Mouse (Mus musculus): ENCODE data around the gene Vps8. TPM values are rescaled to one million over a fixed set of nuclear protein-coding genes. Genes with fewer than 3 reads are reported as not detected.

Vps8 gene
- polyA plus RNA-seq, 1 experiment = 19.4 TPM

GRCm38 (mm10) chr16:21643621-21644041, 220.7 kb downstream of the Vps8 start:
- Histone ChIP-seq H3K4me3 (no peak overlapping the region), H3K4me2 (ENCODE audit: low read depth) (no peak overlapping the region), H3K27me3 (ENCODE audit: control insufficient read depth, insufficient read depth, insufficient read length) (no peaks in the 10 kb centered on the region), H3K79me2 (ENCODE audit: control insufficient read depth, insufficient read depth) (no peaks in the 10 kb centered on the region), H3K36me3 (ENCODE audit: control insufficient read depth, insufficient read depth) (peaks cover 3% of the 10 kb centered on the region), H3ac (ENCODE audit: control insufficient read depth, insufficient read length) (no peak overlapping the region)
- no peak for TF ChIP-seq POLR2AphosphoS2 (IDR thresholded peaks at IDR 0.05; ENCODE audit: insufficient read length, low read depth)
- no peak for TF ChIP-seq REST (IDR thresholded peaks at IDR 0.05; ENCODE audit: insufficient read depth, insufficient read length)
- no peak for TF ChIP-seq POLR2A (IDR thresholded peaks at IDR 0.05; ENCODE audit: insufficient read length, low read depth)
- no peak for TF ChIP-seq MYOD1 (IDR thresholded peaks at IDR 0.05; ENCODE audit: control insufficient read depth in 1 of 3, insufficient read length in 2 of 3, low read depth in 2 of 3)
- TF ChIP-seq MYOG (IDR thresholded peaks at IDR 0.05; ENCODE audit: control insufficient read depth in 1 of 3, insufficient read depth in 1 of 3, insufficient read length in 2 of 3, low read depth in 2 of 3) = no peak
- TF ChIP-seq E2F4 (IDR thresholded peaks at IDR 0.05; ENCODE audit: insufficient read depth) = no peak

DNA sequence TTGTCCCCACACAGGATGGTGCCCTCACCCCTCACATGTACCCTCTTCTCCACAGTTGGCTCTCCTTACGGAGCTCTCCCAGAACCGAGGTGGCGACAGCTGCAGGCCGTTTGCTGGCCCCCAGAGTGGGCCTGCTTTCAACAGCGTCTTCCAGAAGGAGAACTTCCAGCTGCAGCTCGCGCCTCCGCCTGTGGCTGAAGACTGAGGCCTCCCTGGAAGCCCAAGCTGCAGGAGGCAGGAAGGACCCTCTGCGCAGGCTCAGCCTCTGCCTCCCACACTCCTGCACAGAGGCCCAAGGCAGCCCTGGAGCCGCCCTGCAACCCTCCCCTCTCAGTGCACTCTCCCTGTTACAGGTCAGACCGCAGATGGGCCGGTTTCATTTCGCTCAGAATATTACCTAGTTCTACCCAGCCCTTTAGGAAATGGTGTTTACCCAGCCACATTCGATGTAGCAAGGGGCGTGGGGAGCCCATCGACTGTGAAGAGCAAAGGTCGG, 221.2 kb downstream of the Vps8 start:
- no peak for TF ChIP-seq POLR2AphosphoS2 (IDR thresholded peaks at IDR 0.05; ENCODE audit: insufficient read length, low read depth)
- no peak for TF ChIP-seq E2F4 (IDR thresholded peaks at IDR 0.05; ENCODE audit: insufficient read depth)
- TF ChIP-seq USF1 (IDR thresholded peaks at IDR 0.05; ENCODE audit: low read depth) = no peak
- no peak for TF ChIP-seq REST (IDR thresholded peaks at IDR 0.05; ENCODE audit: insufficient read depth, insufficient read length)
- no peak for TF ChIP-seq MYOG (IDR thresholded peaks at IDR 0.05; ENCODE audit: control insufficient read depth in 1 of 3, insufficient read depth in 1 of 3, insufficient read length in 2 of 3, low read depth in 2 of 3)
- TF ChIP-seq MYOD1 (IDR thresholded peaks at IDR 0.05; ENCODE audit: control insufficient read depth in 1 of 3, insufficient read length in 2 of 3, low read depth in 2 of 3) = no peak
- no peak for TF ChIP-seq TCF12 (IDR thresholded peaks at IDR 0.05; ENCODE audit: insufficient read depth, poor library complexity, severe bottlenecking)
- TF ChIP-seq CEBPB (IDR thresholded peaks at IDR 0.05; ENCODE audit: insufficient read depth, poor library complexity, severe bottlenecking) = no peak
- TF ChIP-seq TCF3 (IDR thresholded peaks at IDR 0.05; ENCODE audit: insufficient read length, low read depth) = no peak
- Histone ChIP-seq H3K4me3 (no peak overlapping the region), H3K79me2 (ENCODE audit: control insufficient read depth, insufficient read depth) (no peaks in the 10 kb centered on the region), H3ac (ENCODE audit: control insufficient read depth, insufficient read length) (no peak overlapping the region), H3K27me3 (ENCODE audit: control insufficient read depth, insufficient read depth, insufficient read length) (no peaks in the 10 kb centered on the region), H3K4me2 (ENCODE audit: low read depth) (no peak overlapping the region), H3K36me3 (ENCODE audit: control insufficient read depth, insufficient read depth) (peaks cover 3% of the 10 kb centered on the region)

DNA sequence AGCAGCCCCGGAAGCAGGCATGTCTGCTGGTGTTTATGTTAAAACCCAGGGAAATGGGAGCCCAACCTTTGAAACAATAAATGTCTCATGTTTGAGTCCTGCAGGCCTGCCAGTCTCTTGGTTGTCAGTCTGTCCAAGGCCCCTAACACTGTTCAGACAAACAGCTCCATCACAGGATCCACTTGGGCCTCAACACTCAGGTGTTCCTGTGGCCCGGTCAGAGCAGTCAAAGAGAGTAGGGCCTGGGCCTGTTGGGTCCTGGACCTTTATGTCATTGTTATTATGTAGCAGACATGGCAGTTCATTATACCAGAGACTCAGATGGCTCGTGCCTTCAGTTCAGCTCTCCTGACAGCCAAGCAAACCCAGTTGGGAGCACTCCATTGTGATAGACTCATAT, 221.7 kb downstream of the Vps8 start:
- Histone ChIP-seq H3K27me3 (ENCODE audit: control insufficient read depth, insufficient read depth, insufficient read length) (no peaks in the 10 kb centered on the region), H3K4me2 (ENCODE audit: low read depth) (no peak overlapping the region), H3K79me2 (ENCODE audit: control insufficient read depth, insufficient read depth) (no peaks in the 10 kb centered on the region), H3ac (ENCODE audit: control insufficient read depth, insufficient read length) (no peak overlapping the region), H3K36me3 (ENCODE audit: control insufficient read depth, insufficient read depth) (peaks cover 3% of the 10 kb centered on the region), H3K4me3 (no peak overlapping the region)
- TF ChIP-seq REST (IDR thresholded peaks at IDR 0.05; ENCODE audit: insufficient read depth, insufficient read length) (no peak), TCF12 (IDR thresholded peaks at IDR 0.05; ENCODE audit: insufficient read depth, poor library complexity, severe bottlenecking) (no peak)

DNA sequence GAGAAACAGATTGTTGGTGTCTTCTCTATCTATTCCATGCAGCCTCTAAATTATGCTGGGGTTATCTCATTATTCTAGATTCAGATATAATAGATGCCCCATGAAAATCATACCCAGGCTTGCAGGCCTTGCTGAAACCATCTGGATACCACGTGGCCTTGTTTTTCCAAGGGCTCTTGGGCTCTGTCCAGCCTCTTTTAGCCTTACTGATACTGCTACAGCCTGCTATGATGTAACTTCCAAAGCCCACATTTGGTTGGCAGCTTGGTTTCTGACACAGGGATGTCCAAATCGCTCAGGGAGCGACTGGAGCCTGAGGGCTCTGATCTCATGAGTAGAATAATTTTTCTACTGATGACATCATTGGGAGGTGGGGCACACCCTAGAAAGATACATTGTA, 223.0 kb downstream of the Vps8 start:
- Histone ChIP-seq H3ac (ENCODE audit: control insufficient read depth, insufficient read length) (no peak overlapping the region), H3K27me3 (ENCODE audit: control insufficient read depth, insufficient read depth, insufficient read length) (no peaks in the 10 kb centered on the region), H3K79me2 (ENCODE audit: control insufficient read depth, insufficient read depth) (no peaks in the 10 kb centered on the region), H3K4me2 (ENCODE audit: low read depth) (no peak overlapping the region), H3K36me3 (ENCODE audit: control insufficient read depth, insufficient read depth) (peaks cover 3% of the 10 kb centered on the region), H3K4me3 (no peak overlapping the region)
- no peak for TF ChIP-seq REST (IDR thresholded peaks at IDR 0.05; ENCODE audit: insufficient read depth, insufficient read length)
- TF ChIP-seq POLR2A (IDR thresholded peaks at IDR 0.05; ENCODE audit: insufficient read length, low read depth) = no peak
- TF ChIP-seq MAX (IDR thresholded peaks at IDR 0.05; ENCODE audit: low read depth) = no peak
- no peak for TF ChIP-seq MYOD1 (IDR thresholded peaks at IDR 0.05; ENCODE audit: control insufficient read depth in 1 of 3, insufficient read length in 2 of 3, low read depth in 2 of 3)
- no peak for TF ChIP-seq SRF (IDR thresholded peaks at IDR 0.05; ENCODE audit: control insufficient read depth, insufficient read length, low read depth)
- no peak for TF ChIP-seq TCF12 (IDR thresholded peaks at IDR 0.05; ENCODE audit: insufficient read depth, poor library complexity, severe bottlenecking)
- TF ChIP-seq MYOG (IDR thresholded peaks at IDR 0.05; ENCODE audit: control insufficient read depth in 1 of 3, insufficient read depth in 1 of 3, insufficient read length in 2 of 3, low read depth in 2 of 3) = no peak
- TF ChIP-seq USF1 (IDR thresholded peaks at IDR 0.05; ENCODE audit: low read depth) = no peak
- TF ChIP-seq TCF3 (IDR thresholded peaks at IDR 0.05; ENCODE audit: insufficient read length, low read depth) = no peak
- no peak for TF ChIP-seq E2F4 (IDR thresholded peaks at IDR 0.05; ENCODE audit: insufficient read depth)
- TF ChIP-seq CEBPB (IDR thresholded peaks at IDR 0.05; ENCODE audit: insufficient read depth, poor library complexity, severe bottlenecking) = no peak
- no peak for TF ChIP-seq POLR2AphosphoS2 (IDR thresholded peaks at IDR 0.05; ENCODE audit: insufficient read length, low read depth)

DNA sequence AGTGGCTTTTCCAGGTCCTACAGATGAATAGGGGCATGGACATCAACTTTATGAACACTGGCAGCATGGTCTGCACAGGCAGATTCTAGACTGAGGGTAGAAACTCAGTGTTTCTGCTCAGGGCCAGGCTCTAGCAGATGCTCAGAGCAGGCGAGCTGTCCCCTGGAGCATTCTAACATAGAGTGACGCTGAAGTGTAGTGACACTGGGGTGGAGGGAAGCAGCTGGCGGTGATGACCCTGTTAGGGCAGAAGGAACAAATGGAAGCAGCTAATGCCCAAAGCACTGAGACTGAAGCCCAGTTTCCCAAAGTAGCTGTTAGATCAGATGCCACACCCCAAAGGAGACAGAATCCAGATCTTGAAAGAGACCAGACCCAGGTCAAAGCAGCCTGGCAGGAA, 223.6 kb downstream of the Vps8 start:
- Histone ChIP-seq H3K79me2 (ENCODE audit: control insufficient read depth, insufficient read depth) (no peaks in the 10 kb centered on the region), H3K4me2 (ENCODE audit: low read depth) (no peak overlapping the region)
- TF ChIP-seq TCF3 (IDR thresholded peaks at IDR 0.05; ENCODE audit: insufficient read length, low read depth) = no peak
- no peak for TF ChIP-seq MYOD1 (IDR thresholded peaks at IDR 0.05; ENCODE audit: control insufficient read depth in 1 of 3, insufficient read length in 2 of 3, low read depth in 2 of 3)
- no peak for TF ChIP-seq TCF12 (IDR thresholded peaks at IDR 0.05; ENCODE audit: insufficient read depth, poor library complexity, severe bottlenecking)
- TF ChIP-seq REST (IDR thresholded peaks at IDR 0.05; ENCODE audit: insufficient read depth, insufficient read length) = no peak
- TF ChIP-seq USF1 (IDR thresholded peaks at IDR 0.05; ENCODE audit: low read depth) = no peak
- TF ChIP-seq SRF (IDR thresholded peaks at IDR 0.05; ENCODE audit: control insufficient read depth, insufficient read length, low read depth) = no peak
- TF ChIP-seq POLR2A (IDR thresholded peaks at IDR 0.05; ENCODE audit: insufficient read length, low read depth) = no peak
- no peak for TF ChIP-seq POLR2AphosphoS2 (IDR thresholded peaks at IDR 0.05; ENCODE audit: insufficient read length, low read depth)
- TF ChIP-seq MYOG (IDR thresholded peaks at IDR 0.05; ENCODE audit: control insufficient read depth in 1 of 3, insufficient read depth in 1 of 3, insufficient read length in 2 of 3, low read depth in 2 of 3) = no peak

More for the DNA sequence above, 223.6 kb downstream of the Vps8 start:
- Histone ChIP-seq H3K4me3 (no peak overlapping the region), H3K27me3 (ENCODE audit: control insufficient read depth, insufficient read depth, insufficient read length) (no peaks in the 10 kb centered on the region), H3K36me3 (ENCODE audit: control insufficient read depth, insufficient read depth) (peaks cover 3% of the 10 kb centered on the region), H3ac (ENCODE audit: control insufficient read depth, insufficient read length) (no peak overlapping the region)
